Mouse (Mus musculus) central nervous system, embryonic 11.5 days (tissue): ENCODE results near the gene Krt90. TPM values are rescaled to one million over a fixed set of nuclear protein-coding genes. Genes with fewer than 3 reads are reported as not detected.

ENCODE experiments used
- polyA plus RNA-seq: library from polyadenylated mRNA; depleted of rRNA; stranded (reverse); fragments of >200 nt; gene quantifications from 2 replicates; pipeline ENCODE4 v1.2.3, GENCODE M21; 2012; rRNA removed

Gene Krt90
- polyA plus RNA-seq, result 0.23 and 0.34 TPM in 2 replicates

DNA sequence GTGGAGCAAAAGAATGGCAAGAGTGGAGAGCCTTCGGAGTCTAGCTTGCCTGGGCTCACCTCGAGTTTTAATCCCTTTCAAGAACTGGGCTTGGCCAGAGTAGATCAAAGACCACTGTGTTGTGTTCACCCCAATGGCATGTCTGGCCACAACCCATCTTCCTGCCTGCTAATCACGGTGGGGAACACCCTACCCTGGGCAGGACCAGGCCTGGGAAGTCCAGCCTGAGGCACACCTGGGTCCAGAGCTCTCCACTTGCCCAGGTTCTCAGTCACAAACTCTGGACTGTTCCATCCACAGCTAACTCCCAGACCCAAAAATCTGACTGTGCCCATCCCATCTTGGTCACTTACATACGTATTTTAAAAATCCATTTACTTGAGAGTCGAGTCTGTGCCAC lies at the start of gene Krt90:
TSS of gene Krt90 (minus strand) at position 101 of the 400 bp plus-strand sequence.

GRCm38 (mm10) chr15:101573796-101574345 lies 11.1 kb upstream of the Krt90 start, which contains the start of gene Krt75:
Krt75 (minus strand) TSS chr15:101573904.

GRCm38 (mm10) chr15:101550567-101550966 lies 12.2 kb downstream of the Krt90 start, which contains the start of gene Krt82:
Krt82 (minus strand) TSS chr15:101550667.

GRCm38 (mm10) chr15:101532720-101533119 lies 30.0 kb downstream of the Krt90 start, which contains the start of gene Krt84:
Krt84 (minus strand) TSS chr15:101532820.

DNA sequence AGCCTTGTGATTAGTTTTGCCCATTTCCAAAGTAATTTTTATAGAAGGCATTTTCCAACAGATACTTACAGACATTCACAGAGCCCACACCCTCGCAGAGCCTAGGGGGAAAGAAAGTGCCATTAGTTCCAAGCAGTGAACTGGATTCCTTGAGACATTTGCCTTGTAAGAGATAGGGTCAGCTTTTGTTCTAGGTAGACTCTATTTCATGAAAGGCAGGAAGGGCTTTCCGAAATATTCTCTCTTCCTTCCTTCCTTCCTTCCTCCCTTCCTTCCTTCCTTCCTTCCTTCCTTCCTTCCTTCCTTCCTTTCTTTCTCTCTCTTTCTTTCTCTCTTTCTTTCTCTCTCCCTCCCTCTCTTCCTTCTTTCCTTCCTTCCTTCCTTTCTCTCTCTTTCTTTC lies 45.6 kb downstream of the Krt90 start, which contains the start of gene Gm49425:
TSS of gene Gm49425 (minus strand) at position 101 of the 400 bp plus-strand sequence.

Other genes starting within 250 kb of the Krt90 start
- 0.17 and 0.30 TPM in 2 replicates for gene Krt80, start 192.8 kb downstream of the Krt90 start, polyA plus RNA-seq
- 6.8 and 9.1 TPM in 2 replicates for gene Krt7, start 151.9 kb downstream of the Krt90 start, polyA plus RNA-seq
- gene Krt87, start 124.1 kb downstream of the Krt90 start, polyA plus RNA-seq, result 0.06 and 0.27 TPM in 2 replicates
- not detected in 2 replicates for gene Krt88, start 115.2 kb downstream of the Krt90 start, polyA plus RNA-seq
- not detected in 2 replicates for gene Krt81, start 99.2 kb downstream of the Krt90 start, polyA plus RNA-seq
- not detected in 2 replicates for gene Krt86, start 89.5 kb downstream of the Krt90 start, polyA plus RNA-seq
- gene Krt83, start 71.4 kb downstream of the Krt90 start, polyA plus RNA-seq, result not detected in 2 replicates
- not detected in 2 replicates for gene Gm49425, start 45.7 kb downstream of the Krt90 start, polyA plus RNA-seq
- gene Krt84, start 30.1 kb downstream of the Krt90 start, polyA plus RNA-seq, result not detected in 2 replicates
- gene Krt82, start 12.3 kb downstream of the Krt90 start, polyA plus RNA-seq, result not detected in 2 replicates
- 0.07 TPM in 1 of 2 replicates, not detected in the other for gene Krt75, start 11.0 kb upstream of the Krt90 start, polyA plus RNA-seq
- not detected in 2 replicates for gene Gm5414, start 65.2 kb upstream of the Krt90 start, polyA plus RNA-seq
- gene Gm5478, start 84.4 kb upstream of the Krt90 start, polyA plus RNA-seq, result not detected in 2 replicates
- gene Krt6b, start 117.3 kb upstream of the Krt90 start, polyA plus RNA-seq, result not detected in 2 replicates
- gene Krt6a, start 131.4 kb upstream of the Krt90 start, polyA plus RNA-seq, result 0.04 and 0.05 TPM in 2 replicates
- 3.2 and 10.1 TPM in 2 replicates for gene Krt5, start 149.9 kb upstream of the Krt90 start, polyA plus RNA-seq
- not detected in 2 replicates for gene Krt71, start 180.2 kb upstream of the Krt90 start, polyA plus RNA-seq
- not detected in 2 replicates for gene Krt72, start 223.5 kb upstream of the Krt90 start, polyA plus RNA-seq
- 0.09 and 0.19 TPM in 2 replicates for gene Krt73, start 239.4 kb upstream of the Krt90 start, polyA plus RNA-seq